In the genomic region with DNA sequence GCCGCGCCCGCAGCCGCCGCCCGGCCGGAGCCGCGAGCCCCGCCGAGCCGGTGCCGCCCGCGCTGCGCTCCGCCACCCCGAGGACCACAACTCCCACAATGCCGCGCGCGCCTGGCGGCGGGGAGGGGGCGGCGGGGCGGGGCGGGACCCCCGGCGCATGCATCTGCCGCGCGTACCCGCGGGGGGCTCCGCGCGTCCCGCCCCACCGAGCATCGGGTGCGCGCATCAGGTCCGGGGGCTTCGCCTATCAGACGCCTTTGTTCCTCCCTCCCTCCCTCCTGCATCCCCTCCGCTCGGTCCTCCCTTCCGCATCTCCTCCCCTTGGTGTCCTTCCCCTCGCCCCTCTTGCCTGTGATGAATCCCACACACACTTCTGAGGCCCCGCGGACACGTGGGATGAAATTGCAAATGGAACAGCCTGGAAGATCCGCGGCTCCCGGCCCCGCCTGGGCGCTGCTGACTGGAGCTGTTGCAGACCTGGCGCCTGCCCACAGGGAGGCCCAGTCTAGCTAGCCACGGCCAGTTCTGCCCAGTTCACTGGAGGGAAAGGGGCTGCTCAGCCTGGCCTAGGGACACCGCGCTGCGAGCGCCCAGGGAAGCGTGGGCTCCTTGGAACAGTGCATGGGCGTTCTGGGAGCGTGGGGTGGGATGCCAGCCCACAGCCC, we compare ENCODE assay signal across 8 mouse cellular contexts. TPM values are rescaled to one million over a fixed set of nuclear protein-coding genes. Genes with fewer than 3 reads are reported as not detected.
A peak's percentile ranks its signal among the peaks of the same experiment; 100 is the strongest.
DNase-seq lines count a peak whose midpoint lies in the region; ATAC-seq and TF ChIP-seq lines count a peak whose summit lies in the region.

Gene Asphd2 (minus strand): TSS at position 88 of the 665 bp plus-strand sequence.

- no peak for TF ChIP-seq CTCF in C2C12 (IDR thresholded peaks at IDR 0.05; ENCODE audit: control insufficient read depth, insufficient read depth, insufficient read length)

- H3K79me3 ChIP-seq in C2C12 (ENCODE audit: low read depth) = no peaks in the 10 kb centered on the region

- peak within 1 kb of the TSS; percentile 11 for H3K4me3 ChIP-seq in C2C12 (ENCODE audit: insufficient read depth, poor library complexity, severe bottlenecking)
- peak within 1 kb of the TSS; percentile 56 for H3K4me3 ChIP-seq in embryonic facial prominence, embryonic 12.5 days
- peak within 1 kb of the TSS; percentile 68 for H3K4me3 ChIP-seq in heart, embryonic 12.5 days
- peak within 1 kb of the TSS; percentile 62 for H3K4me3 ChIP-seq in lung, embryonic 16.5 days (ENCODE audit: low read length)

- H3K79me2 ChIP-seq in C2C12 (ENCODE audit: control insufficient read depth, insufficient read depth) = no peaks in the 10 kb centered on the region

- no peaks in the 10 kb centered on the region for H3K36me3 ChIP-seq in C2C12 (ENCODE audit: control insufficient read depth, insufficient read depth)
- H3K36me3 ChIP-seq in embryonic facial prominence, embryonic 12.5 days = peaks cover 15% of the 10 kb centered on the region
- no peaks in the 10 kb centered on the region for H3K36me3 ChIP-seq in heart, embryonic 12.5 days
- no peaks in the 10 kb centered on the region for H3K36me3 ChIP-seq in lung, embryonic 16.5 days (ENCODE audit: control insufficient read depth, insufficient read depth, low read length)

- DNase-seq in WW6 (ENCODE audit: low read depth, low spot score) = peak; percentile 22
- peak; percentile 59 for DNase-seq in layer of hippocampus, adult 9-10 months (ENCODE audit: low spot score)
- peak; percentile 85 to 87 for DNase-seq in right cerebral cortex, adult 2 months (ENCODE audit: low spot score in 2 of 2)

- H3K27ac ChIP-seq in embryonic facial prominence, embryonic 12.5 days = peak within 1 kb of the TSS; percentile 69
- H3K27ac ChIP-seq in heart, embryonic 12.5 days (ENCODE audit: poor library complexity, severe bottlenecking) = 0 out of 2 replicates have a peak within 1 kb of the TSS, but pooled peaks have one; percentile 37
- H3K27ac ChIP-seq in lung, embryonic 16.5 days (ENCODE audit: low read length) = no peak within 1 kb of the TSS

- 2% methylated on average over 37 of the region's 67 CpGs for WGBS in embryonic facial prominence, embryonic 12.5 days
- 3% methylated on average over 52 of the region's 67 CpGs for WGBS in heart, embryonic 12.5 days
- 2% methylated on average over 38 of the region's 67 CpGs for WGBS in lung, embryonic 16.5 days

- H3ac ChIP-seq in C2C12 (ENCODE audit: control insufficient read depth, insufficient read length, low read depth) = peak within 1 kb of the TSS; percentile 46

- peak; percentile 83 for ATAC-seq in embryonic facial prominence, embryonic 12.5 days (ENCODE audit: insufficient number of reproducible peaks, insufficient read depth, low FRiP score, low TSS enrichment)
- ATAC-seq in heart, embryonic 12.5 days (ENCODE audit: insufficient number of reproducible peaks, low FRiP score) = peak; percentile 63
- ATAC-seq in lung, embryonic 16.5 days (ENCODE audit: low read depth) = peak; percentile 84
- no peak for ATAC-seq in megakaryocyte progenitor cell, adult 5-6 weeks (replicated peaks; ENCODE audit: poor library complexity)

- peaks cover 4% of the 10 kb centered on the region for H3K27me3 ChIP-seq in C2C12 (ENCODE audit: control insufficient read depth, insufficient read depth, insufficient read length)
- H3K27me3 ChIP-seq in embryonic facial prominence, embryonic 12.5 days = peaks cover 41% of the 10 kb centered on the region
- peaks cover 71% of the 10 kb centered on the region for H3K27me3 ChIP-seq in heart, embryonic 12.5 days (replicated peaks)
- peaks cover 32% of the 10 kb centered on the region for H3K27me3 ChIP-seq in lung, embryonic 16.5 days (ENCODE audit: control insufficient read depth, insufficient read depth, low read depth, low read length)

- H3K9ac ChIP-seq in embryonic facial prominence, embryonic 12.5 days = peak within 1 kb of the TSS; percentile 69
- peak within 1 kb of the TSS; percentile 68 for H3K9ac ChIP-seq in heart, embryonic 12.5 days
- peak within 1 kb of the TSS; percentile 68 for H3K9ac ChIP-seq in lung, embryonic 16.5 days (ENCODE audit: low read length)

- peaks cover 20% of the 10 kb centered on the region for H3K4me1 ChIP-seq in embryonic facial prominence, embryonic 12.5 days
- H3K4me1 ChIP-seq in heart, embryonic 12.5 days (replicated peaks) = 0 out of 2 replicates have a peak, but pooled peaks cover 6% of the 10 kb centered on the region
- H3K4me1 ChIP-seq in lung, embryonic 16.5 days (replicated peaks; ENCODE audit: control insufficient read depth, insufficient read depth, low read length) = no peaks in the 10 kb centered on the region

- no peaks in the 10 kb centered on the region for H3K9me3 ChIP-seq in embryonic facial prominence, embryonic 12.5 days
- H3K9me3 ChIP-seq in heart, embryonic 12.5 days (replicated peaks) = no peaks in the 10 kb centered on the region
- no peaks in the 10 kb centered on the region for H3K9me3 ChIP-seq in lung, embryonic 16.5 days (ENCODE audit: control insufficient read depth, low read length)

- peak within 1 kb of the TSS; percentile 87 for H3K4me2 ChIP-seq in embryonic facial prominence, embryonic 12.5 days (replicated peaks)
- peak within 1 kb of the TSS; percentile 90 for H3K4me2 ChIP-seq in heart, embryonic 12.5 days
- H3K4me2 ChIP-seq in lung, embryonic 16.5 days (ENCODE audit: low read depth, low read length) = peak within 1 kb of the TSS; percentile 88

TF ChIP-seq in C2C12, 6 proteins besides CTCF, POLR2A, EP300 and RAD21:
- TF ChIP-seq USF1 (IDR thresholded peaks at IDR 0.05; ENCODE audit: low read depth) (no peak), MYOG (IDR thresholded peaks at IDR 0.05; ENCODE audit: control insufficient read depth, extremely low read depth, insufficient read length) (no peak), FOSL1 (IDR thresholded peaks at IDR 0.05; ENCODE audit: insufficient read depth, low read length, poor library complexity, severe bottlenecking) (no peak), CEBPB (IDR thresholded peaks at IDR 0.05; ENCODE audit: low read depth) (no peak), MYOD1 (IDR thresholded peaks at IDR 0.05; ENCODE audit: control insufficient read depth, insufficient read length, low read depth) (no peak), MAX (IDR thresholded peaks at IDR 0.05) (no peak)

RNA-seq across cellular contexts. Expression of gene Asphd2, which starts in this region (rescaled TPM):
- 10.8 TPM for polyA plus RNA-seq in C2C12 (2012; fragmentation: generic; extraction: Trizol)
- polyA plus RNA-seq in embryonic facial prominence, embryonic 12.5 days (2016; fragmentation: Nextera tagmentation; extraction: Ambion mirVana) = 32.7 and 33.7 TPM in 2 replicates
- polyA plus RNA-seq in heart, embryonic 12.5 days (2016; fragmentation: Nextera tagmentation; extraction: Ambion mirVana) = 3.0 and 3.4 TPM in 2 replicates
- 1.7 and 1.9 TPM in 2 replicates for polyA plus RNA-seq in lung, embryonic 16.5 days (2015; fragmentation: Nextera tagmentation; extraction: Ambion mirVana)
- not detected in 2 replicates for total RNA-seq in megakaryocyte progenitor cell, adult 5-6 weeks (2015)
- not detected in 2 replicates for total RNA-seq in megakaryocyte progenitor cell, adult 5-6 weeks (2017)

Comparison
In these comparisons a context has a peak if more than half of its experiments do, and no peak if none do; other contexts are left out.
1. H3K4me3 ChIP-seq: peak in every context shown above with its lines; median percentile 68 in heart, embryonic 12.5 days; 62 in lung, embryonic 16.5 days; 56 in embryonic facial prominence, embryonic 12.5 days; 11 in C2C12.
2. DNase-seq: peak in every context shown above with its lines; median percentile 86 in right cerebral cortex, adult 2 months; 59 in layer of hippocampus, adult 9-10 months; 22 in WW6.